Mouse (Mus musculus) liver, embryonic 14.5 days (tissue): ENCODE measurements around the gene Rln1.

Experiments used
- CTCF ChIP-seq: IDR thresholded peaks from 2 replicates; pipeline ENCODE4 v1.5.1; 2016; ENCODE audit warnings: antibody characterized with exemption, low read depth, control low read depth
- EP300 ChIP-seq: IDR thresholded peaks from 2 replicates; pipeline ENCODE4 v1.6.1; 2016; ENCODE audit warnings: antibody characterized with exemption, low read depth

DNA sequence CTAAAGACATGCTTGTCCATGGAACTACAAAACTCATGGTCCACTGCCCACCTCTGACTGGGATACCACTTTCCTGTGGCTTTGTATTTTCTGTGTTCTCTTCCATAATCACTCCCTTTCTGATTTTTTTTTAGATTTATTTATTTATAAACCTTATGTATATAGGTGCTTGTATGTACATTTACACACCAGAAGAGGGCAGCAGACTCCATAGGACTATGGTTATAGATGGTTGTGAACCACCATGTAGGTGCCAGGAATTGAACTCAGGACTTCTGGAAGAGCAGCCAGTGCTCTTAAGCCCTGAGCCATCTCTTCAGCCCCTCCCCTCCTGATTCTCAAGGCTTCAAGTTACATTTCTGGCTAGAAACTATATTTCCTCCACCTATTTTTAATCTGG lies 25.6 kb downstream of the Rln1 start:
- no peak for TF ChIP-seq CTCF
- TF ChIP-seq EP300, result no peak
